Mouse (Mus musculus): Measurements from ENCODE around the gene Mllt6.

DNA sequence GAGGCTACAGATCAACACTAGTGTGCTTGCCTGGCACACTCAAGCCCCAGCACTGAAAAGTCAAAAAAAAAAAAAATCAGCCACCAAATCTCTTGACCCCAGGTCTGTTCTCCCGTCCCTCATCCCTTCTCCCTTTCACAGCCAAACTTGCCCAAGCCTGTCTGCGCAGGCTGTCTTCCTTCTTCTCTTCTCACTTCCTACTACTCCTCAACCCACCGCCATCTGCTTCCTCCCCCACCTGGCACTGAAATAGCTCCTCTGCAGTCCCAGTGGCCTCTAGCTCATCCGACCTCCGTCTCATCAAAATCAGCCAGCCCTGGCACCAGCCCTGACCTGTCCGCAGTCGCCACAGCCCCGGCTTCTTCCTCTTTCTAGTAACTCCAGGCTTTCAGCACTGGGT is 21.5 kb upstream of the Mllt6 start:
- TF ChIP-seq POLR2A (IDR thresholded peaks at IDR 0.05; ENCODE audit: insufficient read length, low read depth) (no peak), MAX (IDR thresholded peaks at IDR 0.05; ENCODE audit: low read depth) (no peak)
